ENCODE assay signal across 8 mouse cellular contexts in the genomic region with DNA sequence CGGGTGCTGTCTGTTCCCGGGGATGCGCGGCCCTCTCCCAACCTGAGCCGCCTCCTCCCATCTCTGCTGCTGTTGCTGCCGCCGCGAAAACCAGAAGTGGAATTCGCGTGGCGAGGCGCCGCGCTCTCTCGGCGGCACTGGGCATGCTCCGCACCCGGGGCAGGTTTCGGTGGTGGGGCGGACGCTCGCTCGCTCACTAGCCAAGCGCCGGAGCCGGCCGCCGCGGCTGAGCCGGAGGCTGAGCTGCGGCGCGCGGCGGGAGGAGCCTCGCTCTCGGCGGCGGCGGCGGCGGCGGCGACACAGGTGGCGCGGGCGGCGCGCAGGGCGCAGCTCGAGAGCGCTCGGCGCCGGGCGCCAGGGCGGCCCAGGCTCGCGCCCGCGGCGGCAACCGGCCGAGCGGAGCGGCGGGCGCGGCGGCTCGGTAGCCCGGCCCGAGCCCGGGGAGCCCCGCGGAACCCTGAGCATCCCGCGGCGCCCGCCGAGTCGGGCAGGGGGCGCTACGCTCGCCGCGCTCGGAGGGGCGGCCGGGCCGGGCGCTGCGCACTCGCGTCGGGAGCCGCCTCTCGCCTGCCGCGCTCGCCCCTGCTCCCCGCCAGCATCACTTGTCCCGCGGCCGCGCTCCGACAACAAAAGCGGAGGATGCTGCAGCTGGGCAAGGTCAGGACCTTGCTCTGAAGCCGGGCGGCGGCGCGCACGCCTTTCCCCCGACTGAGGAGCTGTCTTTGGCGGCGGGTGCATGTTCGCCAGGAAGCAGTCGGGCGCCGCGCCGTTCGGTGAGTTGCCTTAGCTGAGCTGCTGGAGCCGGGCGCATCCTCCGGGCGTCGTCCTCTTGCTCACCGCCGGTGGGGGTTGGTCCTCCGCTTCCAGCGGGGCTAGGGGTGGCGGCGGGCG. TPM values are rescaled to one million over a fixed set of nuclear protein-coding genes. Genes with fewer than 3 reads are reported as not detected.
DNase-seq lines count a peak whose midpoint lies in the region; ATAC-seq lines count a peak whose summit lies in the region.

A gene (plus strand): TSS at position 203 of the 891 bp plus-strand sequence.

- H3K9me3 ChIP-seq in forebrain, embryonic 16.5 days (ENCODE audit: control insufficient read depth, low read length) = no peaks in the 10 kb centered on the region
- no peaks in the 10 kb centered on the region for H3K9me3 ChIP-seq in intestine, embryonic 15.5 days

- intact Hi-C loops in left cerebral cortex, postnatal 10 days (cut with DNase I) = loop anchor here (5.0 to 10.0 kb wide), 5 partner anchors 112 to 1092 kb away; no protein-coding TSS in a partner anchor

- peak within 1 kb of the TSS; percentile 72 for H3K4me2 ChIP-seq in forebrain, embryonic 16.5 days (ENCODE audit: low read length)
- peak within 1 kb of the TSS; percentile 100 for H3K4me2 ChIP-seq in intestine, embryonic 15.5 days (replicated peaks)

- peak; percentile 93 for DNase-seq in ZHBTc4 (ENCODE audit: low read depth, low spot score)
- DNase-seq in cerebellum, adult 18-20 months = peak; percentile 86 to 92
- peak; percentile 76 to 87 for DNase-seq in left cerebral cortex, postnatal 10 days (ENCODE audit: extremely low spot score in 1 of 2, low spot score in 2 of 2)
- DNase-seq in lung, postnatal 4 days = peak; percentile 63 to 75
- peak; percentile 83 for DNase-seq in right cerebral cortex, postnatal 4 days

- peaks cover 13% of the 10 kb centered on the region for H3K4me1 ChIP-seq in forebrain, embryonic 16.5 days (replicated peaks; ENCODE audit: control insufficient read depth, insufficient read depth, low read length)
- peaks cover 4% of the 10 kb centered on the region; the same call in 1 of the 2 replicates for H3K4me1 ChIP-seq in intestine, embryonic 15.5 days (replicated peaks)

- under 1% methylated on average over 119 of the region's 136 CpGs for WGBS in forebrain, embryonic 16.5 days
- WGBS in intestine, embryonic 15.5 days = under 1% methylated on average over 102 of the region's 136 CpGs

- H3K27me3 ChIP-seq in forebrain, embryonic 16.5 days (replicated peaks; ENCODE audit: control insufficient read depth, insufficient read depth, low read length) = no peaks in the 10 kb centered on the region
- 0 out of 2 replicates have a peak, but pooled peaks cover 12% of the 10 kb centered on the region for H3K27me3 ChIP-seq in intestine, embryonic 15.5 days (replicated peaks)

- H3K4me3 ChIP-seq in forebrain, embryonic 16.5 days (replicated peaks; ENCODE audit: low read length) = peak within 1 kb of the TSS; percentile 89
- H3K4me3 ChIP-seq in intestine, embryonic 15.5 days (replicated peaks) = peak within 1 kb of the TSS; percentile 63

- peak within 1 kb of the TSS; percentile 99 for H3K27ac ChIP-seq in forebrain, embryonic 16.5 days (ENCODE audit: low read length)
- 0 out of 2 replicates have a peak within 1 kb of the TSS, but pooled peaks have one; percentile 17 for H3K27ac ChIP-seq in intestine, embryonic 15.5 days

- peak; percentile 88 for ATAC-seq in forebrain, embryonic 16.5 days
- ATAC-seq in intestine, embryonic 15.5 days = peak; percentile 88
- no peak for ATAC-seq in monocyte, adult 5-6 weeks (replicated peaks; ENCODE audit: insufficient number of reproducible peaks, low FRiP score, low TSS enrichment, poor library complexity, severe bottlenecking)

- peak within 1 kb of the TSS; percentile 99 for H3K9ac ChIP-seq in forebrain, embryonic 16.5 days (replicated peaks; ENCODE audit: low read depth, low read length)
- peak within 1 kb of the TSS; percentile 48 for H3K9ac ChIP-seq in intestine, embryonic 15.5 days

- no peaks in the 10 kb centered on the region for H3K36me3 ChIP-seq in forebrain, embryonic 16.5 days (ENCODE audit: control insufficient read depth, insufficient read depth)
- H3K36me3 ChIP-seq in intestine, embryonic 15.5 days = no peaks in the 10 kb centered on the region

RNA-seq across cellular contexts. Expression of the gene that starts here (rescaled TPM):
- 71.7 and 82.7 TPM in 2 replicates for polyA plus RNA-seq in forebrain, embryonic 16.5 days (2015; fragmentation: Nextera tagmentation; extraction: Ambion mirVana)
- 1.7 and 2.0 TPM in 2 replicates for polyA plus RNA-seq in intestine, embryonic 15.5 days (2015; fragmentation: Nextera tagmentation; extraction: Ambion mirVana)
- 100 to 1,000 TPM; 285 to 297 TPM for total RNA-seq in left cerebral cortex, postnatal 10 days (2021)
- total RNA-seq in monocyte, adult 5-6 weeks (2017) = 0.29 TPM in 1 of 3 replicates, not detected in the others

Comparison
In these comparisons a context has a peak if more than half of its experiments do, and no peak if none do; other contexts are left out.
1. RNA of the gene that starts here (total RNA-seq): 285 to 297 TPM in left cerebral cortex, postnatal 10 days; 0.29 TPM in monocyte, adult 5-6 weeks; every median in the first group is over 100 times any median in the second.
2. RNA of the gene that starts here (polyA plus RNA-seq): 71.7 to 82.7 TPM in forebrain, embryonic 16.5 days; 1.7 to 2.0 TPM in intestine, embryonic 15.5 days; every median in the first group is over 10 times any median in the second.
3. Peak in every context shown above with its lines, with median percentiles within 50 percentile points of each other: DNase-seq.